Mouse (Mus musculus) G1E (cell line): Measurements from ENCODE around the gene Arl10. TPM values are rescaled to one million over a fixed set of nuclear protein-coding genes. Genes with fewer than 3 reads are reported as not detected.

ENCODE experiments used
- ATAC-seq: 2 replicates; pipeline ENCODE4 v1.8.0; 2016; ENCODE audit warnings: mild to moderate bottlenecking; ENCODE audit not compliant: insufficient number of reproducible peaks, poor library complexity, low FRiP score, severe bottlenecking; ENCODE audit errors: extremely low read depth
- DNase-seq: peaks from one replicate; pipeline ENCODE4 v3.0.0; 2012; ENCODE audit warnings: low spot score
- H3K27me3 ChIP-seq: 2 replicates; pipeline ENCODE4 v1.6.1; 2012; ENCODE audit warnings: mild to moderate bottlenecking, low read length, inconsistent platforms; ENCODE audit not compliant: insufficient read depth
- H3K36me3 ChIP-seq: replicated peaks from 2 replicates; pipeline ENCODE3; 2012; ENCODE audit warnings: mild to moderate bottlenecking, inconsistent platforms
- H3K4me1 ChIP-seq: 2 replicates; pipeline ENCODE4 v1.6.1; 2012; ENCODE audit warnings: low read depth, low read length, inconsistent platforms, mixed read lengths; ENCODE audit not compliant: insufficient read depth
- H3K4me3 ChIP-seq: 2 replicates; pipeline ENCODE4 v1.5.1; 2012; ENCODE audit warnings: low read depth, mild to moderate bottlenecking, inconsistent platforms, low read length, moderate library complexity, mixed read lengths
- H3K9me3 ChIP-seq: replicated peaks from 2 replicates; pipeline ENCODE4 v1.6.1; 2012; ENCODE audit warnings: inconsistent platforms
- CTCF ChIP-seq: IDR thresholded peaks from 2 replicates; pipeline ENCODE4 v1.5.1; 2012; ENCODE audit warnings: low read depth, low read length, inconsistent platforms, mixed read lengths
- GATA1 ChIP-seq: IDR thresholded peaks from 2 replicates; pipeline ENCODE4 v1.6.1; 2012; ENCODE audit warnings: borderline replicate concordance, low read length, inconsistent platforms, mixed read lengths
- GATA2 ChIP-seq: IDR thresholded peaks from 2 replicates; pipeline ENCODE4 v1.6.1; 2012; ENCODE audit warnings: low read depth, low read length, inconsistent platforms, borderline replicate concordance
- POLR2AphosphoS5 ChIP-seq: IDR thresholded peaks from 2 replicates; pipeline ENCODE4 v1.6.1; 2012; ENCODE audit warnings: low read depth, low read length, inconsistent platforms; ENCODE audit not compliant: insufficient replicate concordance
- TAL1 ChIP-seq: conservative IDR thresholded peaks from 2 replicates; pipeline ENCODE4 v1.6.1; 2012; ENCODE audit warnings: low read depth, low read length, inconsistent platforms, mixed read lengths
- polyA plus RNA-seq: library from polyadenylated mRNA; stranded (reverse); fragments of >175 nt; gene quantifications from 2 replicates; pipeline ENCODE4 v1.2.3, GENCODE M21; 2012
- total RNA-seq, 2 experiments: library from RNA; stranded (forward) in 1 of 2; stranded (reverse) in 1 of 2; fragments of 200-1000 nt in 1 of 2; fragments of >200 nt in 1 of 2; fragmentation: Nextera tagmentation in 1 of 2; gene quantifications; 2 replicates each; pipeline ENCODE4 v1.2.3; 2014 to 2017

Gene Arl10
- total and polyA plus RNA-seq, 3 experiments: 11.8 to 20.8 (median 14.3) TPM

DNA sequence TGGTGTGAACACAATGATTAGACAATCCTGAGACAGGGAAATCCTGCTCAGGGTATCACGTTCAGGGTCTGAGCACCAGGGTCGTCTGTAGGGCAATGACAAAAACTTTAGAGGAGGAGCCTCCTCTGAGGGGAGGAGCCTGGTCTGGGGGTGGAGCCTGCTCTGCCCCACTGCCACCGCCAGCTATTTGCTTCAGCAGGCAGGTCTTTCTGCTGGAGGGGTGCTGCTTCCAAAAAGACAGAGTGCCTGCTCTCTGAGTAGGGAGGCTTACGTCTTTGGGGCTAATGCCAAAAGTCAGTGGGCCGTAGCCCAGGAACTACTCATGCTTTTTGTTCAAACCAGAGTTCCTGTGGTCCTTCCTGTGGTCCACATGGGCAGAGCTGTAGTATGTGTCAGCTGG is 6.4 kb upstream of the Arl10 start:
- Histone ChIP-seq H3K36me3 (peaks cover 6% of the 10 kb centered on the region), H3K9me3 (no peaks in the 10 kb centered on the region), H3K4me3 (no peak overlapping the region), H3K4me1 (peaks cover 34% of the 10 kb centered on the region), H3K27me3 (peaks cover 7% of the 10 kb centered on the region)
- TF ChIP-seq TAL1 (no peak), GATA1 (no peak), POLR2AphosphoS5 (no peak), GATA2 (no peak), CTCF (no peak)
- no peak for DNase-seq
- no peak for ATAC-seq

DNA sequence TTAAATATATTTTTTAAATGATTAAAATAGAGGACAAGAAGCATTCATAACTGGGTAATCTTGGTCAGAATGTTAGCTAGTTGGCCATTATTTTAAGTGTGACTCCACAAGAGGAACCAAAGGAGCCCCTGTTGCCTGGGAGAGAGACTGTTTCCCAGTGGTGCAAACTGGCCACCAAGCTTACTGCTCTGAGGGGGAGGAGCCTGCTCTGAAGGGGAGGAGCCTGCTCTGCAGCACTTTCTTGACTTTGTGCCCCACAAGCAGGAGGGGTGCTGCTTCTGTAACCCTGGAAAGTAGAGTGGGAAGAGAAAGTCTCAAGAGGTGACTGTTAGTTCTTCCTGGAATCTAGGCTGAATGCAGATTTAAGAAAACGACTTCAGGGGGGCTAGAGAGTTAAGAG is 5.5 kb upstream of the Arl10 start:
- DNase-seq (no peak), ATAC-seq (no peak)
- Histone ChIP-seq H3K4me1 (peaks cover 36% of the 10 kb centered on the region), H3K9me3 (no peaks in the 10 kb centered on the region), H3K27me3 (peaks cover 8% of the 10 kb centered on the region), H3K4me3 (no peak overlapping the region), H3K36me3 (no peaks in the 10 kb centered on the region)
- no peak for TF ChIP-seq POLR2AphosphoS5
- no peak for TF ChIP-seq GATA2
- no peak for TF ChIP-seq TAL1
- TF ChIP-seq CTCF: no peak
- no peak for TF ChIP-seq GATA1

DNA sequence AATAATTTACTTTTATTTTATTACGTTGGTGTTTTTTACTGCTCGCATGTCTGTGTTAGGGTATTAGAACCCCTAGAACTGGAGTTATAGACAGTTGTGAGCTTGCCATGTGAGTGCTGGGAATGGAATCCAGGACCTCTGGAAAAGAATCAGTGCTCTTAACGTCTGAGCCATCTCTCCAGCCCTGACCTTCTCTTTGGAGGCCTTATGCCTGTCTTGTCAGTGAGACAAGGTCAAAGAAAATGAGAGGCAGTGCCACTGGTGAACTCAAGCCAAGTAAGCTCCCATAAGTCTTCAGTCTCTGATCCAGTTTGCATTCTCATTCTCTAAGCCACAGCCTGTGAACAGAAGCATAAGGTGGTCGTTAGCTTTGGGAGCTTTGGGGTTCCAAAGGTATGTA is 4.1 kb upstream of the Arl10 start:
- no peak for DNase-seq
- peaks cover 39% of the 10 kb centered on the region for H3K4me1 ChIP-seq
- H3K9me3 ChIP-seq: no peaks in the 10 kb centered on the region
- TF ChIP-seq TAL1: no peak
- no peak for TF ChIP-seq GATA1
- no peak for TF ChIP-seq GATA2
- no peak for TF ChIP-seq POLR2AphosphoS5
- no peak for TF ChIP-seq CTCF
- peaks cover 3% of the 10 kb centered on the region for H3K36me3 ChIP-seq
- no peak overlapping the region for H3K4me3 ChIP-seq
- H3K27me3 ChIP-seq: peaks cover 8% of the 10 kb centered on the region
- no peak for ATAC-seq

DNA sequence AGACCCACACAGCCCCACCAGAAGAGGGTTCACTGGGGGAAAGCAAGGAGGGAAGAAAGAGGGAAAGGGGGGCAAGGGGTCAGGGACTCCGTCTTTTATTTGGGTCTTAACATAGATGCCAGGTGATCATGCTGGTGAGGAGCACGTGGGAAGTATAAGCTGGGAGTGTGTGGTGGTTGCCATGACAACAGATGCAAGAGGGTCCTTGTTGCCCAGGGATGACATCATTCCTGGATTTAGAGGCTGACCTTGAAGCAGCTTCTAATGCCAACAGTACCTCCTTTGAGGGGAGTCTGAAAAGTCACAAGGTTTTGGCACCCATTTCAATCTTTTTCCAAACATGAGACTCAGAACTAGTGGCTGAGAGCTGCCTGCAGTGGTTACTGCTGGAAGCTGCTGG is 3.2 kb upstream of the Arl10 start:
- TF ChIP-seq CTCF (no peak), GATA1 (no peak), POLR2AphosphoS5 (no peak), TAL1 (no peak), GATA2 (no peak)
- peaks cover 41% of the 10 kb centered on the region for H3K4me1 ChIP-seq
- no peak for ATAC-seq

DNA sequence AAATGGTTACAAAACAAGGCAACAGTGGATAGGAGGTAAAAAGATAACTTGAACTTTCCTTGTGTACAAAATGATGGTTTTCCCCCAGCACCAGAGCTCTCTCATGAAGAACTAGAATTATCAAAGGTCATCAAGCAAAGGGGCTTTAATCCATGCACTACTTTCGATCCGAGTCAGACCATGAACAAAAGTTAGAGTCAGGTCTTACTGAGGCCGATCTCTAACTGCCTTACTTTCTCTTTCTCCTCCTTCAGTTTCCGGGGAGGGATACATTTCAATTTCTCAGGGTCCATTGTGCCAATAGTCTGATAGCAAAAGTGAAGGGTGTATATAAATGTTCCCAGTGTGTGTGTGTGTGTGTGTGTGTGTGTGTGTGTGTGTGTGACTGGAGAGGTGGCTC is 2.2 kb upstream of the Arl10 start:
- Histone ChIP-seq H3K27me3 (peaks cover 8% of the 10 kb centered on the region), H3K9me3 (no peaks in the 10 kb centered on the region), H3K4me3 (no peak overlapping the region), H3K36me3 (peaks cover 20% of the 10 kb centered on the region), H3K4me1 (peaks cover 41% of the 10 kb centered on the region)
- ATAC-seq: no peak
- no peak for DNase-seq
- TF ChIP-seq TAL1 (no peak), GATA1 (no peak), GATA2 (no peak), CTCF (no peak), POLR2AphosphoS5 (no peak)

More for the DNA sequence above, 3.2 kb upstream of the Arl10 start:
- DNase-seq: no peak
- H3K4me3 ChIP-seq: no peak overlapping the region
- no peaks in the 10 kb centered on the region for H3K9me3 ChIP-seq
- peaks cover 8% of the 10 kb centered on the region for H3K27me3 ChIP-seq
- H3K36me3 ChIP-seq: peaks cover 10% of the 10 kb centered on the region

DNA sequence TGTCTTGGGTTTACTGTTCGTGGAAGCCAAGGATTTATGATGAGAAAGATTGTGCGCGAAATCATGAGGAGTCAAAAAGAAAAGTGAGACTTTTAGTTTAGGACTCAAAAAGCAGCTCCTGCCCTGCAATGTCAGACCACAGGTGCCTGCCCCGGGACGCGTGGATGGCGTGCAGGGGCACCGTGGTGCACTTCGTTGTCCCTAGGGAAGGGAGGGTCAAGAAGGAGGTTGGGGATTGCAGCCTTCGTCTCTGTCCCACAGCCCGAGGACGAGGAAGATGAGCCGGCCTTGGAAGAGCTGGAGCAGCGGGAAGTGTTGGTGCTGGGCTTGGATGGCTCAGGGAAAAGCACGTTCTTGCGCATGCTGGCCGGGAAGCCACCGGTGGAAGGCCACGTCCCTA is 674 bp downstream of the Arl10 start:
- Histone ChIP-seq H3K27me3 (peaks cover 8% of the 10 kb centered on the region), H3K4me3 (peak overlapping the region; percentile 89), H3K4me1 (peaks cover 46% of the 10 kb centered on the region), H3K36me3 (peaks cover 48% of the 10 kb centered on the region), H3K9me3 (no peaks in the 10 kb centered on the region)
- DNase-seq: no peak
- ATAC-seq: no peak
- TF ChIP-seq GATA2 (no peak), CTCF (no peak), POLR2AphosphoS5 (no peak), TAL1 (no peak), GATA1 (no peak)

DNA sequence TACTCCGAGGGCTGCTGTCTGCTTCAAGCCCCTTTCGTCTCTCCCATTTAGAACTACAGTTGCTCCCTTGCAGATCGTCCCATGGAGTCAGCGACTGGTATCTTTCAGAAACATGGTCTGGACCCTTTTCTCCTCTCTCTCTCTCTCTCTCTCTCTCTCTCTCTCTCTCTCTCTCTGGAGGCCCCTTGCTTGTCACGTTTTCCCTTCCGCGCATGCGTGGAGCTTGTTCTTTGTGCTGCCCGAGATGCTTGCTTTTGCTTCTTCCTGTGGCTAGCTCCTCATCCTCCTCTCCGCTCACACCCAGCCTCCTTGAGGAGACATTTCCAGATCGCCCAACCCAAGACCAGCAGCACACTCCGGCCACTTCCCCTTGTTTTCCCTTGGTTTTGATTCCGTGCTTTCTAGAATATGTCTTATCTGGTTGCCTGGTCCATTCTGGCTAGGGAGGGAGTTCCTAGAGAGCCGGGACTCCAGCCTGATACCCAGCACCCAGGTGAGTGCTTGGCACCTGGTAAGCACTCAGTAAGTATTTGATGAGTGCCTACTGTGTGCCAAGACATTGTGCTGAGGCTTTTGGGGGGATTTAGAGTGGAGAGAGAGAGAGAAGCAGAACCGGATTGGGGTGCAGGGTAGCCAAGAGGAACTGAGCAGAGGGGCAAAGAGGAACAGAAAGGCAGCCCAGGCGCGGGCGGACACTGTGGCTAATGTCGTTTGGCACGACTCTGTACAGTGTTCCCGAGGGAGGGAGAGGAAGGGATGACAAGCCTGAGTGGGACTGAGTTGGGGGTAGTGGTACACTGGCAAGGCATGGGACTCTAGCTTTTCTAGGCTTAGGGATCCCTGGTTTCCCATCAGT is 3.1 kb downstream of the Arl10 start:
- Histone ChIP-seq H3K4me3 (no peak overlapping the region), H3K9me3 (no peaks in the 10 kb centered on the region), H3K27me3 (peaks cover 5% of the 10 kb centered on the region; the same call in 1 of the 2 replicates), H3K4me1 (peaks cover 50% of the 10 kb centered on the region), H3K36me3 (peaks cover 71% of the 10 kb centered on the region)
- ATAC-seq: no peak
- no peak for TF ChIP-seq CTCF
- no peak for TF ChIP-seq GATA1
- TF ChIP-seq TAL1: no peak
- TF ChIP-seq POLR2AphosphoS5: no peak
- TF ChIP-seq GATA2: no peak
- DNase-seq: no peak
